8 mouse cellular contexts compared by ENCODE assay signal in genomic region chr5:111273589-111273988, GRCm38 (mm10). TPM values are rescaled to one million over a fixed set of nuclear protein-coding genes. Genes with fewer than 3 reads are reported as not detected.
DNase-seq lines count a peak whose midpoint lies in the region; ATAC-seq lines count a peak whose summit lies in the region.

No protein-coding gene starts in this region.

- no peak overlapping the region for H3K4me3 ChIP-seq in limb, embryonic 11.5 days (ENCODE audit: low read depth, low read length)
- H3K4me3 ChIP-seq in midbrain, embryonic 16.5 days (ENCODE audit: low read depth, low read length): no peak overlapping the region

- no peak overlapping the region for H3K27ac ChIP-seq in limb, embryonic 11.5 days (replicated peaks; ENCODE audit: low read depth, low read length)
- no peak overlapping the region for H3K27ac ChIP-seq in midbrain, embryonic 16.5 days (ENCODE audit: low read length)

- no peaks in the 10 kb centered on the region; the same call in none of the 2 replicates for H3K36me3 ChIP-seq in limb, embryonic 11.5 days (ENCODE audit: control insufficient read depth, insufficient read depth, low read length)
- H3K36me3 ChIP-seq in midbrain, embryonic 16.5 days (ENCODE audit: control insufficient read depth, insufficient read depth, low read length): peaks cover 13% of the 10 kb centered on the region

- WGBS in limb, embryonic 11.5 days: 30% methylated on average over 10 of the region's 10 CpGs
- 30% methylated on average over 10 of the region's 10 CpGs for WGBS in midbrain, embryonic 16.5 days

- no peak overlapping the region for H3K9ac ChIP-seq in limb, embryonic 11.5 days (ENCODE audit: low read length)
- no peak overlapping the region for H3K9ac ChIP-seq in midbrain, embryonic 16.5 days (ENCODE audit: low read depth, low read length)

- H3K9me3 ChIP-seq in limb, embryonic 11.5 days (ENCODE audit: control insufficient read depth, low read length): no peaks in the 10 kb centered on the region
- H3K9me3 ChIP-seq in midbrain, embryonic 16.5 days (replicated peaks; ENCODE audit: control insufficient read depth, low read length, poor library complexity, severe bottlenecking): no peaks in the 10 kb centered on the region

- H3K4me1 ChIP-seq in limb, embryonic 11.5 days (ENCODE audit: control insufficient read depth, insufficient read depth, low read length): no peaks in the 10 kb centered on the region
- H3K4me1 ChIP-seq in midbrain, embryonic 16.5 days (ENCODE audit: control insufficient read depth, insufficient read depth, low read length): peaks cover 2% of the 10 kb centered on the region; the same call in 1 of the 2 replicates

- no peak overlapping the region for H3K4me2 ChIP-seq in limb, embryonic 11.5 days (ENCODE audit: low read depth, severe bottlenecking)
- no peak overlapping the region for H3K4me2 ChIP-seq in midbrain, embryonic 16.5 days (ENCODE audit: low read length)

- peak; percentile 79 for DNase-seq in CD4-positive, CD25-positive, alpha-beta regulatory T cell, adult 2 months (ENCODE audit: low read depth, low spot score)
- DNase-seq in embryo, embryonic 11 days: peak; percentile 91
- DNase-seq in kidney, adult 8-10 months: peak; percentile 74 to 90
- peak; percentile 91 for DNase-seq in limb, embryonic 11.5 days (ENCODE audit: low spot score)
- DNase-seq in spleen, postnatal 14 days (ENCODE audit: low spot score in 2 of 2): peak; percentile 43 to 68

- no peaks in the 10 kb centered on the region for H3K27me3 ChIP-seq in limb, embryonic 11.5 days (ENCODE audit: control insufficient read depth, insufficient read depth, low read length)
- no peaks in the 10 kb centered on the region for H3K27me3 ChIP-seq in midbrain, embryonic 16.5 days (ENCODE audit: control insufficient read depth, insufficient read depth, low read depth, low read length)

- no peak for ATAC-seq in CD4-positive, CD25-positive, alpha-beta regulatory T cell, adult 4 months
- peak; percentile 59; the same call in 1 of the 2 replicates for ATAC-seq in granulocyte monocyte progenitor cell, adult 5-6 weeks (replicated peaks; ENCODE audit: poor library complexity, severe bottlenecking)
- ATAC-seq in limb, embryonic 11.5 days (ENCODE audit: insufficient number of reproducible peaks, low FRiP score, low TSS enrichment, low read depth): 0 out of 2 replicates have a peak, but pooled peaks have one; percentile 44
- ATAC-seq in midbrain, embryonic 16.5 days: peak; percentile 65

RNA-seq across cellular contexts. Expression of gene Pitpnb, which starts 57.0 kb away (rescaled TPM):
- polyA plus RNA-seq in CD4-positive, CD25-positive, alpha-beta regulatory T cell, adult 4 months (2017; shearing (Covaris generic)): 10 to 100 TPM; 54.4 to 65.4 TPM
- total RNA-seq in granulocyte monocyte progenitor cell, adult 5-6 weeks (2014; fragmentation: Nextera tagmentation): 53.5 and 69.0 TPM in 2 replicates
- 18.1 and 26.5 TPM in 2 replicates for total RNA-seq in granulocyte monocyte progenitor cell, adult 5-6 weeks (2017)
- polyA plus RNA-seq in limb, embryonic 11.5 days (2014; fragmentation: Nextera tagmentation; extraction: Ambion mirVana): 131 and 137 TPM in 2 replicates
- 96.9 and 98.7 TPM in 2 replicates for polyA plus RNA-seq in midbrain, embryonic 16.5 days (2015; fragmentation: Nextera tagmentation; extraction: Ambion mirVana)
